Mouse (Mus musculus): Measurements from ENCODE around the gene Fignl1.

Fignl1 gene

GRCm38 (mm10) chr11:11832755-11833084 is 24.0 kb upstream of the Fignl1 start:
- no peak for DNase-seq (ENCODE audit: low spot score in 2 of 2)

GRCm38 (mm10) chr11:11831940-11832754 is 23.4 kb upstream of the Fignl1 start:
- DNase-seq (ENCODE audit: low spot score in 2 of 2): no peak

GRCm38 (mm10) chr11:11831526-11831925 is 22.8 kb upstream of the Fignl1 start:
- DNase-seq (ENCODE audit: low spot score in 2 of 2): no peak

GRCm38 (mm10) chr11:11830884-11831495 is 22.2 kb upstream of the Fignl1 start:
- no peak for DNase-seq (ENCODE audit: low spot score in 2 of 2)

- no peak for DNase-seq (ENCODE audit: low spot score in 2 of 2)
Measured at GRCm38 (mm10) chr11:11829161-11830000, 20.6 kb upstream of the Fignl1 start.

- DNase-seq (ENCODE audit: low spot score in 2 of 2): no peak
Measured at GRCm38 (mm10) chr11:11828761-11829160, 20.0 kb upstream of the Fignl1 start.

- DNase-seq (ENCODE audit: low spot score in 2 of 2): no peak
Measured at GRCm38 (mm10) chr11:11828251-11828650, 19.5 kb upstream of the Fignl1 start.

GRCm38 (mm10) chr11:11826475-11826874 is 17.7 kb upstream of the Fignl1 start:
- no peak for DNase-seq (ENCODE audit: low spot score in 2 of 2)

GRCm38 (mm10) chr11:11825670-11826069 is 16.9 kb upstream of the Fignl1 start:
- no peak for DNase-seq (ENCODE audit: low spot score in 2 of 2)

GRCm38 (mm10) chr11:11824970-11825635 is 16.3 kb upstream of the Fignl1 start:
- no peak for DNase-seq (ENCODE audit: low spot score in 2 of 2)

GRCm38 (mm10) chr11:11823980-11824911 is 15.5 kb upstream of the Fignl1 start:
- DNase-seq (ENCODE audit: low spot score in 2 of 2): no peak

- no peak for DNase-seq (ENCODE audit: low spot score in 2 of 2)
Measured at GRCm38 (mm10) chr11:11822181-11823095, 13.7 kb upstream of the Fignl1 start.

GRCm38 (mm10) chr11:11821387-11821975 is 12.7 kb upstream of the Fignl1 start:
- DNase-seq (ENCODE audit: low spot score in 2 of 2): no peak

- DNase-seq (ENCODE audit: low spot score in 2 of 2): no peak
Measured at GRCm38 (mm10) chr11:11820737-11821136, 12.0 kb upstream of the Fignl1 start.

- DNase-seq (ENCODE audit: low spot score in 2 of 2): peak in 1 of 2 experiments; percentile 61
Measured at GRCm38 (mm10) chr11:11820251-11820650, 11.5 kb upstream of the Fignl1 start.

GRCm38 (mm10) chr11:11819206-11819605 is 10.4 kb upstream of the Fignl1 start:
- DNase-seq (ENCODE audit: low spot score in 2 of 2): no peak

GRCm38 (mm10) chr11:11818797-11819196 is 10.0 kb upstream of the Fignl1 start:
- no peak for DNase-seq (ENCODE audit: low spot score in 2 of 2)

- DNase-seq (ENCODE audit: low spot score in 2 of 2): no peak
Measured at GRCm38 (mm10) chr11:11815737-11816136, 7.0 kb upstream of the Fignl1 start.

- DNase-seq (ENCODE audit: low spot score in 2 of 2): peak; percentile 53 to 68
Measured at GRCm38 (mm10) chr11:11811906-11812480, 3.2 kb upstream of the Fignl1 start.
